Mouse (Mus musculus) stomach, embryonic 14.5 days (tissue): ENCODE measurements at regions not wholly inside any gene's neighbourhood (a gene's known extent, or its start where the extent isn't known, plus 50 kb on each side); places are given as distances from the start of the nearest gene placed in this dataset.
"Not testable (repeated sequence)": the region's sequence is repeated elsewhere in the genome, so short reads cannot be mapped to it uniquely, and the experiment has no call there.

Experiments
- ATAC-seq: fragments of 200-750 bp; cut with Nextera tagmentation; 2 replicates; pipeline ENCODE4 v1.8.0; 2017; ENCODE audit warnings: low read depth, moderate TSS enrichment; ENCODE audit not compliant: insufficient number of reproducible peaks, insufficient read depth, low FRiP score
- H3K27ac ChIP-seq: fragments of 300-500 bp; sonication (generic); 2 replicates; pipeline ENCODE4 v1.5.1; 2014; ENCODE audit warnings: mild to moderate bottlenecking, low read length, moderate library complexity, mixed read lengths
- H3K27me3 ChIP-seq: fragments of 300-500 bp; sonication (generic); 2 replicates; pipeline ENCODE4 v1.6.1; 2014; ENCODE audit warnings: low read length, control low read depth, mixed read lengths; ENCODE audit not compliant: control insufficient read depth, insufficient read depth
- H3K36me3 ChIP-seq: fragments of 300-500 bp; sonication (generic); 2 replicates; pipeline ENCODE4 v1.6.1; 2014; ENCODE audit warnings: mild to moderate bottlenecking, control low read depth, low read length, moderate library complexity, mixed read lengths; ENCODE audit not compliant: control insufficient read depth, insufficient read depth
- H3K4me1 ChIP-seq: fragments of 300-500 bp; sonication (generic); 2 replicates; pipeline ENCODE4 v1.6.1; 2014; ENCODE audit warnings: low read length, control low read depth, mixed read lengths; ENCODE audit not compliant: control insufficient read depth, insufficient read depth
- H3K4me2 ChIP-seq: fragments of 300-500 bp; sonication (generic); replicated peaks from 2 replicates; pipeline ENCODE4 v1.6.1; 2014; ENCODE audit warnings: low read depth, low read length, control low read depth
- H3K4me3 ChIP-seq: fragments of 300-500 bp; sonication (generic); 2 replicates; pipeline ENCODE4 v1.5.1; 2014; ENCODE audit warnings: low read depth, low read length, control low read depth
- H3K9ac ChIP-seq: fragments of 300-500 bp; sonication (generic); replicated peaks from 2 replicates; pipeline ENCODE4 v1.6.1; 2014; ENCODE audit warnings: low read depth, mild to moderate bottlenecking, control low read depth, low read length, moderate library complexity, mixed read lengths
- H3K9me3 ChIP-seq: fragments of 300-500 bp; sonication (generic); 2 replicates; pipeline ENCODE4 v1.6.1; 2016; ENCODE audit warnings: low read depth, low read length, control low read depth; ENCODE audit not compliant: control insufficient read depth
- WGBS: fragments of 180-500 bp; shearing (Covaris S2); extraction: QIAGEN DNeasy Blood & Tissue Kit; methylation state at CpG from one replicate; pipeline ENCODE4 v1.1.7; 2014; 5-methylcytosine and 5-hydroxymethylcytosine counted together

GRCm38 (mm10) chr8:113496896-113497295 is 138.5 kb upstream of the Mon1b start:
- peak; percentile 63; the same call in 1 of the 2 replicates for ATAC-seq
- H3K9ac ChIP-seq = no peak overlapping the region
- H3K4me3 ChIP-seq = no peak overlapping the region
- no peak overlapping the region for H3K27ac ChIP-seq
- WGBS = 31% methylated on average over 12 of the region's 12 CpGs
- H3K27me3 ChIP-seq = no peaks in the 10 kb centered on the region
- no peaks in the 10 kb centered on the region for H3K36me3 ChIP-seq
- 0 out of 2 replicates have a peak, but pooled peaks cover 4% of the 10 kb centered on the region for H3K4me1 ChIP-seq
- no peak overlapping the region for H3K4me2 ChIP-seq
- no peaks in the 10 kb centered on the region for H3K9me3 ChIP-seq

- Histone ChIP-seq H3K4me2 (no peak overlapping the region), H3K9me3 (no peaks in the 10 kb centered on the region), H3K27ac (no peak overlapping the region), H3K36me3 (no peaks in the 10 kb centered on the region), H3K4me3 (no peak overlapping the region), H3K4me1 (0 out of 2 replicates have a peak, but pooled peaks cover 4% of the 10 kb centered on the region), H3K9ac (no peak overlapping the region), H3K27me3 (no peaks in the 10 kb centered on the region)
- ATAC-seq = no peak
- WGBS = 69% methylated on average over 4 of the region's 4 CpGs
These were observed 132.7 kb upstream of the Mon1b start for GRCm38 (mm10) chr8:113502671-113503070.

GRCm38 (mm10) chr8:113512856-113513255 is 122.5 kb upstream of the Mon1b start:
- H3K36me3 ChIP-seq = no peaks in the 10 kb centered on the region
- no peak overlapping the region for H3K9ac ChIP-seq
- no peaks in the 10 kb centered on the region for H3K4me1 ChIP-seq
- H3K27ac ChIP-seq = no peak overlapping the region
- 93% methylated on average over 4 of the region's 4 CpGs for WGBS
- H3K4me2 ChIP-seq = no peak overlapping the region
- no peaks in the 10 kb centered on the region for H3K27me3 ChIP-seq
- ATAC-seq = no peak
- H3K9me3 ChIP-seq = no peaks in the 10 kb centered on the region
- no peak overlapping the region for H3K4me3 ChIP-seq

GRCm38 (mm10) chr8:113513886-113514730 is 121.3 kb upstream of the Mon1b start:
- ATAC-seq = peak; percentile 49; the same call in 1 of the 2 replicates
- H3K27ac ChIP-seq = no peak overlapping the region

GRCm38 (mm10) chr8:113514731-113515375 is 120.5 kb upstream of the Mon1b start:
- H3K4me3 ChIP-seq, H3K4me2 ChIP-seq, H3K27me3 ChIP-seq, H3K27ac ChIP-seq, H3K4me1 ChIP-seq, H3K9me3 ChIP-seq, H3K36me3 ChIP-seq, ATAC-seq, H3K9ac ChIP-seq: not testable (repeated sequence)
- 73% methylated on average over 4 of the region's 4 CpGs for WGBS

More at GRCm38 (mm10) chr8:113513886-113514730, 121.3 kb upstream of the Mon1b start:
- WGBS = 63% methylated on average over 14 of the region's 14 CpGs
- H3K9ac ChIP-seq = no peak overlapping the region
- no peak overlapping the region for H3K4me2 ChIP-seq
- H3K9me3 ChIP-seq = no peaks in the 10 kb centered on the region
- H3K4me3 ChIP-seq = no peak overlapping the region
- no peaks in the 10 kb centered on the region for H3K4me1 ChIP-seq
- no peaks in the 10 kb centered on the region for H3K27me3 ChIP-seq
- H3K36me3 ChIP-seq = no peaks in the 10 kb centered on the region

GRCm38 (mm10) chr8:113516176-113516575 is 119.2 kb upstream of the Mon1b start:
- no peaks in the 10 kb centered on the region for H3K4me1 ChIP-seq
- H3K36me3 ChIP-seq = no peaks in the 10 kb centered on the region
- no peaks in the 10 kb centered on the region for H3K27me3 ChIP-seq
- H3K4me2 ChIP-seq = no peak overlapping the region
- no peak overlapping the region for H3K9ac ChIP-seq
- ATAC-seq = no peak
- H3K27ac ChIP-seq = no peak overlapping the region
- no peak overlapping the region for H3K4me3 ChIP-seq
- no peaks in the 10 kb centered on the region for H3K9me3 ChIP-seq
- WGBS = 72% methylated on average over 7 of the region's 7 CpGs

- H3K4me1 ChIP-seq = no peaks in the 10 kb centered on the region
- no peak overlapping the region for H3K9ac ChIP-seq
- no peaks in the 10 kb centered on the region for H3K36me3 ChIP-seq
- H3K4me3 ChIP-seq = no peak overlapping the region
- H3K27me3 ChIP-seq = no peaks in the 10 kb centered on the region
- no peaks in the 10 kb centered on the region for H3K9me3 ChIP-seq
- H3K4me2 ChIP-seq = no peak overlapping the region
- 88% methylated on average over 1 of the region's 1 CpGs for WGBS
- no peak for ATAC-seq
- H3K27ac ChIP-seq = no peak overlapping the region
These were observed 117.5 kb upstream of the Mon1b start for GRCm38 (mm10) chr8:113517912-113518311.

- H3K27me3 ChIP-seq = no peaks in the 10 kb centered on the region
- H3K4me3 ChIP-seq = no peak overlapping the region
- H3K9me3 ChIP-seq = no peaks in the 10 kb centered on the region
- no peak overlapping the region for H3K27ac ChIP-seq
- H3K36me3 ChIP-seq = no peaks in the 10 kb centered on the region
- H3K4me1 ChIP-seq = no peaks in the 10 kb centered on the region
- whole genome bisulfite sequencing = 58% methylated on average over 1 of the region's 1 CpGs
- no peak for ATAC-seq
- no peak overlapping the region for H3K9ac ChIP-seq
- H3K4me2 ChIP-seq = no peak overlapping the region
These were observed 111.8 kb upstream of the Mon1b start for GRCm38 (mm10) chr8:113523561-113523960.
